Mouse (Mus musculus): ENCODE measurements around the gene Spryd7. TPM values are rescaled to one million over a fixed set of nuclear protein-coding genes. Genes with fewer than 3 reads are reported as not detected.

Spryd7 gene
- polyA plus RNA-seq, 1 experiment = 41.7 TPM

- Histone ChIP-seq H3K27ac (ENCODE audit: insufficient read depth, low read length) (no peak overlapping the region), H3K27me3 (ENCODE audit: control insufficient read depth, insufficient read depth, low read length) (no peaks in the 10 kb centered on the region), H3K4me1 (ENCODE audit: control insufficient read depth, insufficient read depth, low read length) (peaks cover 4% of the 10 kb centered on the region; the same call in 1 of the 2 replicates), H3K4me3 (replicated peaks; ENCODE audit: insufficient read depth, low read depth, low read length) (peak overlapping the region; percentile 46)
- 7% methylated on average over 20 of the region's 20 CpGs for WGBS
- peak; percentile 88 for TF ChIP-seq CTCF (IDR thresholded peaks at IDR 0.05; ENCODE audit: borderline replicate concordance, insufficient read depth, low read depth, low read length)
- no peak for TF ChIP-seq POLR2A (IDR thresholded peaks at IDR 0.05; ENCODE audit: borderline replicate concordance, insufficient read depth, low read length)
- peak; percentile 79 for DNase-seq
These were observed 58.8 kb downstream of the Spryd7 start for GRCm38 (mm10) chr14:61497716-61498490.

GRCm38 (mm10) chr14:61493511-61494135 lies 63.1 kb downstream of the Spryd7 start:
- DNase-seq = peak; percentile 21 to 44
- H3K27ac ChIP-seq (ENCODE audit: insufficient read depth, low read length) = no peak overlapping the region
- peaks cover 4% of the 10 kb centered on the region; the same call in 1 of the 2 replicates for H3K4me1 ChIP-seq (ENCODE audit: control insufficient read depth, insufficient read depth, low read length)
- H3K4me3 ChIP-seq (replicated peaks; ENCODE audit: insufficient read depth, low read depth, low read length) = no peak overlapping the region
- H3K27me3 ChIP-seq (ENCODE audit: control insufficient read depth, insufficient read depth, low read length) = no peaks in the 10 kb centered on the region
- TF ChIP-seq CTCF (IDR thresholded peaks at IDR 0.05; ENCODE audit: borderline replicate concordance, insufficient read depth, low read depth, low read length) = no peak
- no peak for TF ChIP-seq POLR2A (IDR thresholded peaks at IDR 0.05; ENCODE audit: borderline replicate concordance, insufficient read depth, low read length)
- 35% methylated on average over 6 of the region's 6 CpGs for WGBS

Other genes starting within 250 kb of the Spryd7 start
- 0.74 and 0.75 TPM in 2 replicates for gene Arl11, start 247.1 kb downstream of the Spryd7 start, polyA plus RNA-seq (2012; rRNA removed)
- 5.1 and 5.5 TPM in 2 replicates for gene Ebpl, start 196.4 kb downstream of the Spryd7 start, polyA plus RNA-seq (2012; rRNA removed)
- 37.7 and 38.9 TPM in 2 replicates for gene Kpna3, start 117.0 kb downstream of the Spryd7 start, polyA plus RNA-seq (2012; rRNA removed)
- gene Trim13, start 41.4 kb upstream of the Spryd7 start, polyA plus RNA-seq (2012; rRNA removed) = 14.6 and 16.7 TPM in 2 replicates
- 0.51 and 0.73 TPM in 2 replicates for gene Kcnrg, start 50.6 kb upstream of the Spryd7 start, polyA plus RNA-seq (2012; rRNA removed)